In genomic region chr11:69900471-69901405, GRCm38 (mm10) we compare ENCODE assay signal across 8 mouse cellular contexts. TPM values are rescaled to one million over a fixed set of nuclear protein-coding genes. Genes with fewer than 3 reads are reported as not detected.
A peak's percentile ranks its signal among the peaks of the same experiment; 100 is the strongest.
DNase-seq lines count a peak whose midpoint lies in the region; ATAC-seq lines count a peak whose summit lies in the region.

TSS of gene 2810408A11Rik (minus strand) at chr11:69900987.
TSS of gene Neurl4 (plus strand) at chr11:69901072.

- DNase-seq in ES-CJ7 (ENCODE audit: low read depth, low spot score), result peak; percentile 99
- peak; percentile 98 for DNase-seq in forebrain, embryonic 14.5 days (ENCODE audit: low spot score)
- peak; percentile 83 to 86 for DNase-seq in heart, postnatal 14 days
- peak; percentile 88 for DNase-seq in layer of hippocampus, adult 11-12 months (ENCODE audit: low spot score)
- peak; percentile 96 for DNase-seq in lung, adult 18-20 months
- peak; percentile 93 for DNase-seq in testis, postnatal 14 days (ENCODE audit: low spot score)

- peaks cover 23% of the 10 kb centered on the region for H3K36me3 ChIP-seq in forebrain, embryonic 14.5 days (ENCODE audit: control insufficient read depth, insufficient read depth, low read length)
- peaks cover 20% of the 10 kb centered on the region for H3K36me3 ChIP-seq in neural tube, embryonic 15.5 days

- peaks cover 18% of the 10 kb centered on the region for H3K4me1 ChIP-seq in forebrain, embryonic 14.5 days (ENCODE audit: control insufficient read depth, insufficient read depth, low read length)
- peaks cover 32% of the 10 kb centered on the region for H3K4me1 ChIP-seq in neural tube, embryonic 15.5 days

- peak within 1 kb of the TSS; percentile 92 for H3K27ac ChIP-seq in forebrain, embryonic 14.5 days (ENCODE audit: low read depth, low read length)
- peak within 1 kb of the TSS; percentile 96 for H3K27ac ChIP-seq in neural tube, embryonic 15.5 days (replicated peaks)

- no peaks in the 10 kb centered on the region for H3K9me3 ChIP-seq in forebrain, embryonic 14.5 days (replicated peaks; ENCODE audit: control insufficient read depth, low read length)
- no peaks in the 10 kb centered on the region for H3K9me3 ChIP-seq in neural tube, embryonic 15.5 days (replicated peaks)

- intact Hi-C loops in heart, postnatal 14 days (cut with DNase I), result loop anchor here (2.0 kb wide), 1 partner anchor 62 kb away; the partner anchor contains the start of gene Tmem256

- peak within 1 kb of the TSS; percentile 87 for H3K4me3 ChIP-seq in forebrain, embryonic 14.5 days (ENCODE audit: low read depth, low read length)
- peak within 1 kb of the TSS; percentile 85 for H3K4me3 ChIP-seq in neural tube, embryonic 15.5 days (replicated peaks)

- under 1% methylated on average over 38 of the region's 38 CpGs for WGBS in forebrain, embryonic 14.5 days
- WGBS in neural tube, embryonic 15.5 days, result under 1% methylated on average over 38 of the region's 38 CpGs

- no peaks in the 10 kb centered on the region for H3K27me3 ChIP-seq in forebrain, embryonic 14.5 days (replicated peaks; ENCODE audit: control insufficient read depth, insufficient read depth, low read length)
- no peaks in the 10 kb centered on the region for H3K27me3 ChIP-seq in neural tube, embryonic 15.5 days (replicated peaks)

- peak within 1 kb of the TSS; percentile 91 for H3K9ac ChIP-seq in forebrain, embryonic 14.5 days (ENCODE audit: low read length)
- peak within 1 kb of the TSS; percentile 95 for H3K9ac ChIP-seq in neural tube, embryonic 15.5 days (replicated peaks)

- H3K4me2 ChIP-seq in forebrain, embryonic 14.5 days (ENCODE audit: low read length), result peak within 1 kb of the TSS; percentile 87
- peak within 1 kb of the TSS; percentile 97 for H3K4me2 ChIP-seq in neural tube, embryonic 15.5 days

- peak; percentile 94 for ATAC-seq in cerebellum, adult (ENCODE audit: insufficient number of reproducible peaks, low FRiP score, low TSS enrichment)
- peak; percentile 95 for ATAC-seq in forebrain, embryonic 14.5 days
- peak; percentile 96 for ATAC-seq in neural tube, embryonic 15.5 days (ENCODE audit: low FRiP score)

RNA-seq across cellular contexts. Expression of gene 2810408A11Rik, which starts in this region (rescaled TPM):
- polyA plus RNA-seq in forebrain, embryonic 14.5 days (2014; fragmentation: Nextera tagmentation; extraction: Ambion mirVana), result 15.0 and 18.6 TPM in 2 replicates
- total RNA-seq in heart, postnatal 14 days (2021), result 1 to 10 TPM in 1 of 2 experiments, under 1 TPM in 1; 0.95 to 1.1 TPM
- 6.3 and 6.5 TPM in 2 replicates for polyA plus RNA-seq in neural tube, embryonic 15.5 days (2015; fragmentation: Nextera tagmentation; extraction: Ambion mirVana)

RNA-seq across cellular contexts. Expression of gene Neurl4, which starts in this region (rescaled TPM):
- polyA plus RNA-seq in forebrain, embryonic 14.5 days (2014; fragmentation: Nextera tagmentation; extraction: Ambion mirVana), result 16.7 and 23.8 TPM in 2 replicates
- 10 to 100 TPM; 43.5 to 45.8 TPM for total RNA-seq in heart, postnatal 14 days (2021)
- 15.7 and 17.0 TPM in 2 replicates for polyA plus RNA-seq in neural tube, embryonic 15.5 days (2015; fragmentation: Nextera tagmentation; extraction: Ambion mirVana)

Comparison
In these comparisons a context has a peak if more than half of its experiments do, and no peak if none do; other contexts are left out.
1. Peak in every context shown above with its lines: DNase-seq, ATAC-seq, H3K4me3 ChIP-seq and H3K27ac ChIP-seq.